Mouse (Mus musculus) forebrain, embryonic 13.5 days (tissue): ENCODE data around the gene Vtcn1. TPM values are rescaled to one million over a fixed set of nuclear protein-coding genes. Genes with fewer than 3 reads are reported as not detected.
A peak's percentile ranks its signal among the peaks of the same experiment; 100 is the strongest.

ENCODE experiments used
- ATAC-seq: fragments of 200-750 bp; cut with Nextera tagmentation; 2 replicates; pipeline ENCODE4 v1.8.0; 2017
- H3K27ac ChIP-seq: fragments of 300-500 bp; sonication (generic); 2 replicates; pipeline ENCODE4 v1.5.1; 2015; ENCODE audit warnings: inconsistent platforms, mild to moderate bottlenecking, moderate library complexity
- H3K27me3 ChIP-seq: fragments of 300-500 bp; sonication (generic); 2 replicates; pipeline ENCODE4 v1.6.1; 2015; ENCODE audit warnings: mild to moderate bottlenecking, inconsistent platforms
- H3K36me3 ChIP-seq: fragments of 300-500 bp; sonication (generic); 2 replicates; pipeline ENCODE4 v1.6.1; 2015; ENCODE audit warnings: mild to moderate bottlenecking, inconsistent platforms; ENCODE audit not compliant: poor library complexity, severe bottlenecking
- H3K4me1 ChIP-seq: fragments of 300-500 bp; sonication (generic); 2 replicates; pipeline ENCODE4 v1.6.1; 2015; ENCODE audit warnings: inconsistent platforms
- H3K4me2 ChIP-seq: fragments of 300-500 bp; sonication (generic); 2 replicates; pipeline ENCODE4 v1.6.1; 2015; ENCODE audit warnings: inconsistent platforms, mild to moderate bottlenecking, moderate library complexity
- H3K4me3 ChIP-seq: fragments of 300-500 bp; sonication (generic); 2 replicates; pipeline ENCODE4 v1.5.1; 2015; ENCODE audit warnings: mild to moderate bottlenecking, inconsistent platforms
- H3K9ac ChIP-seq: fragments of 300-500 bp; sonication (generic); 2 replicates; pipeline ENCODE4 v1.6.1; 2015; ENCODE audit warnings: mild to moderate bottlenecking, inconsistent platforms
- H3K9me3 ChIP-seq: fragments of 300-500 bp; sonication (generic); replicated peaks from 2 replicates; pipeline ENCODE4 v1.6.1; 2016; ENCODE audit warnings: inconsistent platforms
- WGBS: fragments of 180-500 bp; shearing (Covaris S2); methylation state at CpG from one replicate; pipeline ENCODE4 v1.1.7; 2015; 5-methylcytosine and 5-hydroxymethylcytosine counted together
- polyA plus RNA-seq: library from polyadenylated mRNA; unstranded; fragments of >200 nt; fragmentation: Nextera tagmentation; extraction: Ambion mirVana; gene quantifications from 2 replicates; pipeline ENCODE4 v1.2.1, GENCODE M21; 2015

The Vtcn1 gene
- polyA plus RNA-seq, 1 experiment from 2014 or later, result not detected

DNA sequence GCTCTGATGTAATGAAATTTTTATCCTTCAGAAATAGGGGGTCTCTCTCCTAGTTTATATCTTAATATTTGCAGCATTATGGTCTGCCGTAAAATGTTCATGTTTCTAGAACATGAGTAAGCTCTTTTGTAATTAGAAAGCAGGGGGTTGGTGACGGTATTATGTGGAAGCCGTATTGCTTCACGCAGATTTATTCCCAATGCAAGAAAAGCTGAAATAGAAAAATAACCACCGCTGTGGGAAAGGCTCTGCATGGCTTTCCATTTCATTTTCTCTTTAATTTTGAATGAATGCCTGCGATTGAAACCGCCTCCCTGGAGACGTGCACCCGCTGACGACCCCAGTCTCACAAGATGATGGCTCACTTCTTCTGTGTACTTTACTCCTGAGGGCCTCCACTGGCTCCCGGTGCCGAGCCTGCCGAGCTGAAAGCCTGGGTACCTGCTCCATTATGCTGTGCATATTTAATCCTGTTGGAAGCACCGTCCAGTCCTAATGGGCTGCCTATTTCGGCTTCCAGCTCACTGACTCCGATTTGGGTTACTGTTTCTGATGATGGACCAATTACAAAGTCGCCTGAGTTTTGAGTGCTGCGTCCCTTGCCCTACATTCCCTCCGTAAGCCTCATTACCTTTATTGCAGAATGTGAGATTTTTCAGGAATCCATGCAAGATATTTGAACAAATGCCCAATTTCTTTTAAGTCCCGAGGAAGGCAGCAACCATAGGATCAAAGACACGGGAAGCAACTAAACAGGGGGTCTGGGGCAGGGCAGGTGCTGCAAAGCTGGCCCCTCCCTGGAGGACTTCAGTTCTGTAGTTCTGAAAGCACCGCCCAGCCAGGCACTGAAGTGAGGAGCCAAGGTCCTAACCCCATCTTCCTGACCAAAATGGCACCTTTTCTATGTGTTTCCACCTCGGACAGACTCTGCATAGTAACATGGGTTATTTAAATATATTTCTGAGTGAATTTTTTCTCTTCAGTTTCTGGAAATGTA is 36.3 kb downstream of the Vtcn1 start:
- Histone ChIP-seq H3K4me1 (0 out of 2 replicates have a peak, but pooled peaks cover 5% of the 10 kb centered on the region), H3K27ac (no peak overlapping the region), H3K27me3 (no peaks in the 10 kb centered on the region), H3K9ac (no peak overlapping the region), H3K4me2 (peak overlapping the region; percentile 16), H3K4me3 (no peak overlapping the region), H3K9me3 (no peaks in the 10 kb centered on the region), H3K36me3 (no peaks in the 10 kb centered on the region)
- ATAC-seq, result 0 out of 2 replicates have a peak, but pooled peaks have one; percentile 33
- 55% methylated on average over 23 of the region's 23 CpGs for WGBS

- no peak for ATAC-seq
- no peak overlapping the region for H3K4me2 ChIP-seq
- no peak overlapping the region for H3K27ac ChIP-seq
- H3K4me1 ChIP-seq, result 0 out of 2 replicates have a peak, but pooled peaks cover under 1% of the 10 kb centered on the region
- H3K9ac ChIP-seq, result no peak overlapping the region
- H3K27me3 ChIP-seq, result no peaks in the 10 kb centered on the region
- no peaks in the 10 kb centered on the region for H3K9me3 ChIP-seq
- H3K4me3 ChIP-seq, result no peak overlapping the region
- no peaks in the 10 kb centered on the region for H3K36me3 ChIP-seq
- 28% methylated on average over 5 of the region's 5 CpGs for WGBS
These were observed 41.7 kb downstream of the Vtcn1 start for GRCm38 (mm10) chr3:100866946-100867345.

- no peak for ATAC-seq
- Histone ChIP-seq H3K27ac (no peak overlapping the region), H3K4me2 (no peak overlapping the region), H3K9me3 (no peaks in the 10 kb centered on the region), H3K27me3 (no peaks in the 10 kb centered on the region), H3K36me3 (no peaks in the 10 kb centered on the region), H3K4me1 (no peaks in the 10 kb centered on the region), H3K9ac (no peak overlapping the region), H3K4me3 (no peak overlapping the region)
- WGBS, result 92% methylated on average over 4 of the region's 4 CpGs
These were observed 51.8 kb downstream of the Vtcn1 start for GRCm38 (mm10) chr3:100877057-100877456.

- Histone ChIP-seq H3K36me3 (no peaks in the 10 kb centered on the region), H3K9ac (no peak overlapping the region), H3K4me3 (no peak overlapping the region), H3K27me3 (no peaks in the 10 kb centered on the region), H3K9me3 (no peaks in the 10 kb centered on the region), H3K27ac (no peak overlapping the region), H3K4me1 (no peaks in the 10 kb centered on the region), H3K4me2 (no peak overlapping the region)
- ATAC-seq, result no peak
- 77% methylated on average over 6 of the region's 6 CpGs for WGBS
These were observed 56.1 kb downstream of the Vtcn1 start for GRCm38 (mm10) chr3:100881403-100881802.

- no peak for ATAC-seq
- Histone ChIP-seq H3K27ac (no peak overlapping the region), H3K4me3 (no peak overlapping the region), H3K4me2 (no peak overlapping the region), H3K27me3 (no peaks in the 10 kb centered on the region), H3K9me3 (no peaks in the 10 kb centered on the region), H3K36me3 (no peaks in the 10 kb centered on the region), H3K4me1 (no peaks in the 10 kb centered on the region), H3K9ac (no peak overlapping the region)
- WGBS, result 79% methylated on average over 9 of the region's 9 CpGs
These were observed 56.8 kb downstream of the Vtcn1 start for GRCm38 (mm10) chr3:100881843-100882634.

- H3K9me3 ChIP-seq, result no peaks in the 10 kb centered on the region
- no peak overlapping the region for H3K27ac ChIP-seq
- H3K27me3 ChIP-seq, result no peaks in the 10 kb centered on the region
- no peaks in the 10 kb centered on the region for H3K36me3 ChIP-seq
- no peaks in the 10 kb centered on the region for H3K4me1 ChIP-seq
- no peak for ATAC-seq
- H3K9ac ChIP-seq, result no peak overlapping the region
- H3K4me3 ChIP-seq, result no peak overlapping the region
- WGBS, result 75% methylated on average over 1 of the region's 1 CpGs
- no peak overlapping the region for H3K4me2 ChIP-seq
These were observed 64.0 kb downstream of the Vtcn1 start for GRCm38 (mm10) chr3:100889234-100889633.

- H3K4me3 ChIP-seq, result no peak overlapping the region
- 88% methylated on average over 3 of the region's 3 CpGs for WGBS
- H3K4me1 ChIP-seq, result no peaks in the 10 kb centered on the region
- H3K4me2 ChIP-seq, result no peak overlapping the region
- no peaks in the 10 kb centered on the region for H3K36me3 ChIP-seq
- H3K27me3 ChIP-seq, result no peaks in the 10 kb centered on the region
- no peaks in the 10 kb centered on the region for H3K9me3 ChIP-seq
- no peak overlapping the region for H3K27ac ChIP-seq
- ATAC-seq, result no peak
- H3K9ac ChIP-seq, result no peak overlapping the region
These were observed 65.1 kb downstream of the Vtcn1 start for GRCm38 (mm10) chr3:100890406-100890805.

- H3K4me2 ChIP-seq, result no peak overlapping the region
- no peaks in the 10 kb centered on the region for H3K27me3 ChIP-seq
- no peak overlapping the region for H3K27ac ChIP-seq
- no peak overlapping the region for H3K9ac ChIP-seq
- no peaks in the 10 kb centered on the region for H3K4me1 ChIP-seq
- no peaks in the 10 kb centered on the region for H3K36me3 ChIP-seq
- no peaks in the 10 kb centered on the region for H3K9me3 ChIP-seq
- ATAC-seq, result no peak
- 57% methylated on average over 11 of the region's 11 CpGs for WGBS
- H3K4me3 ChIP-seq, result no peak overlapping the region
These were observed 67.4 kb downstream of the Vtcn1 start for GRCm38 (mm10) chr3:100892383-100893335.

DNA sequence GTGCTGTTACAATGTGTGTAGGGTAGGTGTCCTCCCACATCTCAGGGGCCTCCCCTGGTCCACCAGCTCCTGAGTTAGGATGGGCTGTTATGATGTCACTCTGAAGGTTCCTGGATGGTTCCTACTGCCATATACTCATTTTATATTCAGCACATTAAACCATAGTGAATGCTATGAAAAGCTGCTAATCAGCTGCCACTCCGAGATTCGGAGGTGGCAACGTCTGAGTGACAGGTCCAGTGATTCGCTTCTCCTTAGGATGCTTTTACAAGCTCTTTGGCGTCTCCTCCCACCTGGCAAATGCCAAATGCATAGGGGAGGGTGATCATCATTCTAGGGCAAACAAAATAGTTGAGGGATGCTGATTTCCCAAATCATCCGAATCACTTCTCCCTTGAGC is 70.2 kb downstream of the Vtcn1 start:
- Histone ChIP-seq H3K4me3 (no peak overlapping the region), H3K9ac (no peak overlapping the region), H3K27me3 (no peaks in the 10 kb centered on the region), H3K36me3 (no peaks in the 10 kb centered on the region), H3K4me2 (no peak overlapping the region), H3K27ac (no peak overlapping the region), H3K4me1 (no peaks in the 10 kb centered on the region), H3K9me3 (no peaks in the 10 kb centered on the region)
- ATAC-seq, result no peak
- WGBS, result 60% methylated on average over 6 of the region's 6 CpGs

- Histone ChIP-seq H3K9me3 (no peaks in the 10 kb centered on the region), H3K4me1 (no peaks in the 10 kb centered on the region), H3K4me2 (no peak overlapping the region), H3K27ac (no peak overlapping the region), H3K4me3 (no peak overlapping the region), H3K27me3 (no peaks in the 10 kb centered on the region), H3K36me3 (no peaks in the 10 kb centered on the region), H3K9ac (no peak overlapping the region)
- no peak for ATAC-seq
- WGBS, result 89% methylated on average over 6 of the region's 6 CpGs
These were observed 80.9 kb downstream of the Vtcn1 start for GRCm38 (mm10) chr3:100906128-100906527.

DNA sequence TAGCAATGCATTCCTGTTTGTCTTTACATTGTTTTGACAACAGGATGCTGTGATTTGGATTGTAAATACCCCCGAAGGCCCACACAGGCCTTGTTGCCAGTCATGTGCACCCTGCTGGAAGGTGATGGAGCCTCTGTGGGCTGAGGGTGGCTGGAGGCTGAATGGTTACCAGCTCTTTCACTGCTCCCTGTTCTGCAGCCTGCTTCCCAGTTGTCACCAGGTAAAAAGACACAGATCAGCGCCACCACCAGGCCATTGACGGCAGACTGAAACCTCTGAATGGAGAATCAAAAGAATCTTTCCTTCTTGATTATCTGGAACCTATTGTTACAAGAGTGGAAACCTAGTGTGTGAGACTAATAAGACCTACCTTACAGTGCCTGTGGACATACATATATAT is 81.7 kb downstream of the Vtcn1 start:
- no peaks in the 10 kb centered on the region for H3K4me1 ChIP-seq
- H3K27me3 ChIP-seq, result no peaks in the 10 kb centered on the region
- WGBS, result 27% methylated on average over 3 of the region's 3 CpGs
- H3K36me3 ChIP-seq, result no peaks in the 10 kb centered on the region
- no peak overlapping the region for H3K4me3 ChIP-seq
- ATAC-seq, result no peak
- no peaks in the 10 kb centered on the region for H3K9me3 ChIP-seq
- no peak overlapping the region for H3K9ac ChIP-seq
- no peak overlapping the region for H3K27ac ChIP-seq
- no peak overlapping the region for H3K4me2 ChIP-seq
